Mouse (Mus musculus) forebrain, postnatal 0 days (tissue): ENCODE measurements around the gene Zic2. TPM values are rescaled to one million over a fixed set of nuclear protein-coding genes. Genes with fewer than 3 reads are reported as not detected.
A peak's percentile ranks its signal among the peaks of the same experiment; 100 is the strongest.

Experiments used
- ATAC-seq: fragments of 200-750 bp; cut with Nextera tagmentation; 2 replicates; pipeline ENCODE4 v1.8.0; 2017; ENCODE audit warnings: mild to moderate bottlenecking, moderate library complexity
- DNase-seq: peaks from one replicate; pipeline ENCODE4 v3.0.0-alpha.2; 2015
- H3K27ac ChIP-seq: fragments of 300-500 bp; sonication (generic); 2 replicates; pipeline ENCODE4 v1.5.1; 2014; ENCODE audit warnings: low read depth, mild to moderate bottlenecking, antibody characterized with exemption, low read length, moderate library complexity, mixed read lengths
- H3K27me3 ChIP-seq: fragments of 300-500 bp; sonication (generic); 2 replicates; pipeline ENCODE4 v1.6.1; 2014; ENCODE audit warnings: mild to moderate bottlenecking, low read length, mixed read lengths; ENCODE audit not compliant: insufficient read depth
- H3K36me3 ChIP-seq: fragments of 300-500 bp; sonication (generic); 2 replicates; pipeline ENCODE4 v1.6.1; 2014; ENCODE audit warnings: mild to moderate bottlenecking, moderate library complexity; ENCODE audit not compliant: insufficient read depth
- H3K4me1 ChIP-seq: fragments of 300-500 bp; sonication (generic); 2 replicates; pipeline ENCODE4 v1.6.1; 2014; ENCODE audit warnings: antibody characterized with exemption; ENCODE audit not compliant: insufficient read depth
- H3K4me2 ChIP-seq: fragments of 300-500 bp; sonication (generic); 2 replicates; pipeline ENCODE4 v1.6.1; 2014; ENCODE audit warnings: low read depth, mild to moderate bottlenecking, moderate library complexity
- H3K4me3 ChIP-seq: fragments of 300-500 bp; sonication (generic); 2 replicates; pipeline ENCODE4 v1.5.1; 2014; ENCODE audit warnings: low read depth, low read length, mixed read lengths
- H3K9ac ChIP-seq: fragments of 300-500 bp; sonication (generic); 2 replicates; pipeline ENCODE4 v1.6.1; 2014; ENCODE audit warnings: mild to moderate bottlenecking
- H3K9me3 ChIP-seq: fragments of 300-500 bp; sonication (generic); 2 replicates; pipeline ENCODE4 v1.6.1; 2016; ENCODE audit warnings: low read length
- CTCF ChIP-seq: sonication (generic); IDR thresholded peaks from 2 replicates; pipeline ENCODE4 v1.5.1; 2016; ENCODE audit warnings: antibody characterized with exemption, control low read depth, low read depth
- WGBS: fragments of 180-500 bp; shearing (Covaris S2); extraction: QIAGEN DNeasy Blood & Tissue Kit; methylation state at CpG from one replicate; pipeline ENCODE4 v1.1.7; 2014; 5-methylcytosine and 5-hydroxymethylcytosine counted together
- polyA plus RNA-seq: library from polyadenylated mRNA; unstranded; fragments of >200 nt; fragmentation: Nextera tagmentation; extraction: Ambion mirVana; gene quantifications from 2 replicates; pipeline ENCODE4 v1.2.1, GENCODE M21; 2015
- total RNA-seq: library from RNA; depleted of rRNA; stranded (reverse); fragments of >200 nt; gene quantifications from 2 replicates; pipeline ENCODE4 v1.2.3, GENCODE M21; 2014

The Zic2 gene
- total and polyA plus RNA-seq, 2 experiments from 2014 or later, result 16.3 to 105 TPM

- Histone ChIP-seq H3K4me3 (peak overlapping the region; percentile 48), H3K4me1 (0 out of 2 replicates have a peak, but pooled peaks cover 5% of the 10 kb centered on the region), H3K9ac (no peak overlapping the region), H3K36me3 (no peaks in the 10 kb centered on the region), H3K4me2 (peak overlapping the region; percentile 69), H3K27me3 (peaks cover 73% of the 10 kb centered on the region), H3K27ac (no peak overlapping the region), H3K9me3 (no peaks in the 10 kb centered on the region)
- DNase-seq (no peak), ATAC-seq (no peak)
- TF ChIP-seq CTCF, result no peak
- 36% methylated on average over 13 of the region's 13 CpGs for WGBS
Measured at GRCm38 (mm10) chr14:122465931-122466490, 9.2 kb upstream of the Zic2 start.

- Histone ChIP-seq H3K27ac (no peak overlapping the region), H3K9me3 (no peaks in the 10 kb centered on the region), H3K27me3 (peaks cover 70% of the 10 kb centered on the region), H3K9ac (no peak overlapping the region), H3K4me1 (0 out of 2 replicates have a peak, but pooled peaks cover 5% of the 10 kb centered on the region), H3K36me3 (no peaks in the 10 kb centered on the region), H3K4me3 (no peak overlapping the region), H3K4me2 (no peak overlapping the region)
- 62% methylated on average over 7 of the region's 7 CpGs for WGBS
- TF ChIP-seq CTCF, result no peak
- DNase-seq, result peak; percentile 27
- ATAC-seq, result no peak
Measured at GRCm38 (mm10) chr14:122466756-122467362, 8.4 kb upstream of the Zic2 start.

GRCm38 (mm10) chr14:122467926-122468841 is 7.1 kb upstream of the Zic2 start:
- DNase-seq, result peak; percentile 49
- H3K27me3 ChIP-seq, result peaks cover 58% of the 10 kb centered on the region
- WGBS, result 27% methylated on average over 23 of the region's 23 CpGs
- no peak overlapping the region for H3K4me3 ChIP-seq
- no peak overlapping the region for H3K27ac ChIP-seq
- H3K36me3 ChIP-seq, result no peaks in the 10 kb centered on the region
- ATAC-seq, result no peak
- no peak overlapping the region for H3K9ac ChIP-seq
- no peak for TF ChIP-seq CTCF
- H3K9me3 ChIP-seq, result no peaks in the 10 kb centered on the region
- H3K4me1 ChIP-seq, result 0 out of 2 replicates have a peak, but pooled peaks cover 5% of the 10 kb centered on the region
- peak overlapping the region; percentile 33 for H3K4me2 ChIP-seq

GRCm38 (mm10) chr14:122468971-122469755 is 6.1 kb upstream of the Zic2 start:
- peak overlapping the region; percentile 30 for H3K27ac ChIP-seq

GRCm38 (mm10) chr14:122471449-122472085 is 3.7 kb upstream of the Zic2 start:
- H3K4me3 ChIP-seq, result no peak overlapping the region
- no peaks in the 10 kb centered on the region for H3K9me3 ChIP-seq
- H3K4me2 ChIP-seq, result peak overlapping the region; percentile 56; the same call in 1 of the 2 replicates
- peaks cover 36% of the 10 kb centered on the region for H3K27me3 ChIP-seq
- ATAC-seq (no peak), DNase-seq (peak; percentile 32)
- TF ChIP-seq CTCF, result no peak
- WGBS, result 10% methylated on average over 31 of the region's 31 CpGs
- H3K36me3 ChIP-seq, result no peaks in the 10 kb centered on the region
- H3K9ac ChIP-seq, result no peak overlapping the region
- H3K4me1 ChIP-seq, result no peaks in the 10 kb centered on the region
- peak overlapping the region; percentile 45; the same call in 1 of the 2 replicates for H3K27ac ChIP-seq

More at GRCm38 (mm10) chr14:122468971-122469755, 6.1 kb upstream of the Zic2 start:
- Histone ChIP-seq H3K4me2 (peak overlapping the region; percentile 33), H3K4me3 (no peak overlapping the region), H3K9me3 (no peaks in the 10 kb centered on the region), H3K4me1 (0 out of 2 replicates have a peak, but pooled peaks cover 5% of the 10 kb centered on the region), H3K27me3 (peaks cover 53% of the 10 kb centered on the region), H3K9ac (peak overlapping the region; percentile 28; the same call in 1 of the 2 replicates), H3K36me3 (no peaks in the 10 kb centered on the region)
- DNase-seq, result peak; percentile 42
- no peak for TF ChIP-seq CTCF
- 20% methylated on average over 28 of the region's 28 CpGs for WGBS
- no peak for ATAC-seq

GRCm38 (mm10) chr14:122472161-122472560 is 3.1 kb upstream of the Zic2 start:
- DNase-seq (peak; percentile 44), ATAC-seq (no peak)
- Histone ChIP-seq H3K27ac (peak overlapping the region; percentile 62; the same call in 1 of the 2 replicates), H3K9ac (no peak overlapping the region), H3K4me2 (peak overlapping the region; percentile 56), H3K27me3 (peaks cover 30% of the 10 kb centered on the region), H3K4me3 (0 out of 2 replicates have a peak overlapping the region, but pooled peaks have one; percentile 15), H3K4me1 (no peaks in the 10 kb centered on the region), H3K9me3 (no peaks in the 10 kb centered on the region), H3K36me3 (no peaks in the 10 kb centered on the region)
- 17% methylated on average over 13 of the region's 13 CpGs for WGBS
- TF ChIP-seq CTCF, result no peak
